Mouse (Mus musculus) pancreas, adult 10 weeks (tissue): ENCODE results near the gene Fntb. TPM values are rescaled to one million over a fixed set of nuclear protein-coding genes. Genes with fewer than 3 reads are reported as not detected.

ENCODE experiments used
- polyA plus RNA-seq: library from polyadenylated mRNA; stranded (reverse); fragments of 350-450 nt; fragmentation: Illumina TruSeq; extraction: RNeasy Lipid Tissue Mini Kit (QIAGEN cat#74804); gene quantifications from one replicate; pipeline ENCODE4 v1.2.3, GENCODE M21; 2015; ENCODE audit warnings: low read depth, low replicate concordance; ENCODE audit not compliant: insufficient read depth

Gene Fntb
- 2.3 TPM for polyA plus RNA-seq

GRCm38 (mm10) chr12:76765354-76765851 lies at the start of gene Fntb, which contains the start of gene Churc1:
Fntb (plus strand) TSS chr12:76765589.
Churc1 (plus strand) TSS chr12:76765538.

DNA sequence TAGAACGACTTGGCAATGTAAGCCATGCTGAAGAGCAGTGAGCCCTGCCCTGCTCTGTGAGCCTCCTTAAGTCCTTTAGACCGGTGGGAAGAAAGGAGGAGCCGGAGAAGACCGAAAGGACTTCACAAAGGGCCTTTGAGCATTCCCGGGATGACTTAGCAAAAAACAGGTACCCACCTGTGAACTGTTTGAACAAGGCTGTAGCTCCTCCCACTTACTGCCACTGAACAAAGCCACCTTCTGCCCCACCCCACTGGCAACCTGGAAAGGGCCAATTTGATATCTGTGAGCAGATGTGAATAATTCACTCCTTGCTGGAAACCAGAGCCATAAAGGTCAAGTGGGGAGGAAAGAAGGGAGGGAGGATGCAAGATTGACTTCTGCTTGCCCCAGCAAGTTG lies 30.0 kb downstream of the Fntb start, which contains the start of gene Gpx2:
Gene Gpx2, minus strand, starts transcription at position 205 of the 400 bp plus-strand sequence.

DNA sequence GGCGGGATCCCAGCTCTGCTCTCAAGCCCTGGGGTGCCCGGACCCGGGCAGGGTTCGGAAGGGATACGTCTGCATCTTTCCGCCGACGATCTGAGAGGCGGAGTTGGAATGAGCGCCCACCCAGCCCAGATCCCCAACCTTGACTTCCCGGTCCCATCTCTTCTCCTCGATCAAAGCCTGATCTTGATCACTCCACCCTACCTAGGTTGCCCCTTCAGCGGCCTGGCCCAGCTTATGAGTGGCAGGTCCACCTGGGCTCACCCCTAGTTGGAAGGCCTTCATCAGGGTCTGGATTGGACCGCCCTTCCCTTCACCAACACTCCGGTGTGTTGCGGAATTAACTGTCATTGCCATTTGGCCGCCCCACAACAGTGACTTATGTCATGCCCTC lies 57.3 kb downstream of the Fntb start, which contains the start of gene Rab15:
Gene Rab15, minus strand, starts transcription at position 258 of the 391 bp plus-strand sequence.

GRCm38 (mm10) chr12:76961932-76962891 lies 196.8 kb downstream of the Fntb start, which contains the start of gene Max:
Max (minus strand) TSS chr12:76962201.

Other genes starting within 250 kb of the Fntb start
- gene Plekhg3, start 234.7 kb upstream of the Fntb start, polyA plus RNA-seq = 16.5 TPM
- gene Sptb, start 55.0 kb upstream of the Fntb start, polyA plus RNA-seq = 0.22 TPM
- 21.5 TPM for gene Churc1, start 51 bp upstream of the Fntb start, polyA plus RNA-seq
- gene Gpx2, start 30.0 kb downstream of the Fntb start, polyA plus RNA-seq = 3.8 TPM
- 0.50 TPM for gene Rab15, start 57.3 kb downstream of the Fntb start, polyA plus RNA-seq
- gene Max, start 196.6 kb downstream of the Fntb start, polyA plus RNA-seq = 12.9 TPM